Mouse (Mus musculus) brain, adult 2 months (tissue): ENCODE data around the gene Zfp11.

Experiments used
- DNase-seq: peaks from one replicate; pipeline ENCODE4 v3.0.0; 2011; ENCODE audit warnings: low read depth, low spot score

Gene Zfp11

GRCm38 (mm10) chr5:129611060-129611459 lies 58.8 kb downstream of the Zfp11 start:
- DNase-seq, result peak; percentile 87

GRCm38 (mm10) chr5:129607476-129607875 lies 62.4 kb downstream of the Zfp11 start:
- no peak for DNase-seq
